Mouse (Mus musculus) stomach, embryonic 16.5 days (tissue): ENCODE measurements at regions not wholly inside any gene's neighbourhood (a gene's known extent, or its start where the extent isn't known, plus 50 kb on each side); places are given as distances from the start of the nearest gene placed in this dataset.

ENCODE experiments used
- ATAC-seq: fragments of 200-750 bp; cut with Nextera tagmentation; 2 replicates; pipeline ENCODE4 v1.8.0; 2017; ENCODE audit warnings: moderate number of reproducible peaks, moderate TSS enrichment; ENCODE audit not compliant: insufficient read depth, low FRiP score
- H3K27ac ChIP-seq: fragments of 300-500 bp; sonication (generic); 2 replicates; pipeline ENCODE4 v1.5.1; 2014; ENCODE audit warnings: low read length
- H3K27me3 ChIP-seq: fragments of 300-500 bp; sonication (generic); 2 replicates; pipeline ENCODE4 v1.6.1; 2014; ENCODE audit warnings: low read length, control low read depth, mixed read lengths; ENCODE audit not compliant: control insufficient read depth, insufficient read depth
- H3K36me3 ChIP-seq: fragments of 300-500 bp; sonication (generic); 2 replicates; pipeline ENCODE4 v1.6.1; 2014; ENCODE audit warnings: low read length; ENCODE audit not compliant: control insufficient read depth, insufficient read depth
- H3K4me1 ChIP-seq: fragments of 300-500 bp; sonication (generic); 2 replicates; pipeline ENCODE4 v1.6.1; 2014; ENCODE audit warnings: low read length, control low read depth, mixed read lengths; ENCODE audit not compliant: control insufficient read depth, insufficient read depth
- H3K4me2 ChIP-seq: fragments of 300-500 bp; sonication (generic); 2 replicates; pipeline ENCODE4 v1.6.1; 2014; ENCODE audit warnings: low read depth, low read length, mixed read lengths
- H3K4me3 ChIP-seq: fragments of 300-500 bp; sonication (generic); replicated peaks from 2 replicates; pipeline ENCODE4 v1.5.1; 2014; ENCODE audit warnings: mild to moderate bottlenecking, low read length
- H3K9ac ChIP-seq: fragments of 300-500 bp; sonication (generic); 2 replicates; pipeline ENCODE4 v1.6.1; 2014; ENCODE audit warnings: low read length
- H3K9me3 ChIP-seq: fragments of 300-500 bp; sonication (generic); replicated peaks from 2 replicates; pipeline ENCODE4 v1.6.1; 2016; ENCODE audit warnings: low read length, control low read depth; ENCODE audit not compliant: control insufficient read depth
- WGBS: fragments of 180-500 bp; shearing (Covaris S2); extraction: QIAGEN DNeasy Blood & Tissue Kit; methylation state at CpG from one replicate; pipeline ENCODE4 v1.1.7; 2014; 5-methylcytosine and 5-hydroxymethylcytosine counted together

DNA sequence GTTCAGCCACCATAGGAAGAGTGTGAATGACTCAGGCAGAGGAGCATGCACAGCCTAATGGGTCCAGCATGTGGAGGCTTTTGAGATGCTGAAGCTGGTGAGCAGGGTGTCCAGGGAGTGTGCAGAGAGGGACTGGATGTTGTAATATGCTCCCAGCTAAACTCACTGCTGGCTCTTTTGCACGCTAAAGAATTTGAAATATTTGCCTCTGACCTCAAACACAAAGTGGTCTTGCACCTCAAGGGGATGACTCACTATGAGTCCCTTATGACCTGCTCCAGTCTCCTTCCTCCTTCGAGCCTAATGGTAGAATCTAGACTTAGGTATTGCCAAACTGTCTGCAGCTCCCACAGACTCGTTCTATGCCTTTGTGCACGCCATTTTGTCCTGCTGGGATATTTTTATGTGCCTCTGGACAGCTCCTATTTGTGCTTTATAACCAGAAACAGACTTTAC lies 55.0 kb upstream of the Slit3 start:
- no peak for ATAC-seq
- Histone ChIP-seq H3K27ac (no peak overlapping the region), H3K9me3 (no peaks in the 10 kb centered on the region), H3K4me1 (no peaks in the 10 kb centered on the region), H3K9ac (no peak overlapping the region), H3K4me3 (no peak overlapping the region), H3K4me2 (no peak overlapping the region), H3K27me3 (no peaks in the 10 kb centered on the region), H3K36me3 (no peaks in the 10 kb centered on the region)
- 38% methylated on average over 4 of the region's 4 CpGs for WGBS

DNA sequence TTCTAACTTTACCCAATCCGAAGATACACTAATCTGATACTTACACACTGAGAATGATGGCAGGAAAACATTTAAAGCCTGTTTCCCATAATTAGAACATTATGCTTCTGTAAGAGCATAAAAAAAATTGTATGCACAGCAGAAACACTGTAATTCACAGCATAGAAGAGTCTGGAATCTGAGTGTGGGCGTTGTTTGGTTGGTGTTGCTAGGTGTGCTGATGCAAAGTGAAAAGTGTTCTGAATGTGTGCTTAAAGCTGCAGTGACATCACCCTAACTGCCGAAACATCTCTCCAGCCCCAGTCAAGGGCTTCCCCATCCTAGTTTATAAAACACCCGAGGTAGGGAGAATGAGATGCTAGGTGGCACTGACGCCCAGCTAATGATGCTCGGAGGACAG lies 63.2 kb upstream of the Slit3 start:
- Histone ChIP-seq H3K4me3 (no peak overlapping the region), H3K27ac (no peak overlapping the region), H3K4me1 (no peaks in the 10 kb centered on the region), H3K27me3 (no peaks in the 10 kb centered on the region), H3K9me3 (no peaks in the 10 kb centered on the region), H3K36me3 (no peaks in the 10 kb centered on the region), H3K4me2 (no peak overlapping the region), H3K9ac (no peak overlapping the region)
- WGBS = 80% methylated on average over 6 of the region's 6 CpGs
- ATAC-seq = no peak

DNA sequence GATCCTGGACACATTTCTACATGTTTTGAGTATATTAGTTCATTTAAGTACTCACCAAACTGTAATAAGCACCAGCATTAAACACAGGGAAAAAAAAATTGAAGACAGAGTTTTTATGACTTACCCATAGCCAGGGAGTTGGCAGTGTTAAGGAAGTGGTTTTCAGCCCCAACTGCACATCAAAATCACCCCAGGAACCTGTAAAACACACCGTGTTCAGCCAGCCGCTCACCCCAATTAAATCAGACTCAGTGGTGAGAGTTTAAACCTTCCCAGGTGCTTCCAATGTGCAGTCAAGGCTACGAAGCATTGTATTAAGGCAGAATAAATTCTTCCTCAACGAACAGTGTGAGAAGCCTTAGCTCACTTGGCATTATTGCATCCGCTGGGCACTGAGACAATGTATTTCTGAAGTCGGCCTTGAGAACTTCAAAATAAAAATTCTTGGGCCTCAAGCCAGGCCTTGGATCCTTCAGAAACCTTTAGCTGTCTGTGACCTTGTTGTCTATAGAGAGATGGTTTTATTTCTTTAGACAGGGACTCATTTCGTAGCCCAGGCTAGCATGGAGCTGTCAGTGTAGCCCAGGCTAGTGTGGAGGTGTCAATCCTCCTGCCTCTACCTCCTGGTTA lies 65.4 kb upstream of the Slit3 start:
- no peak for ATAC-seq

DNA sequence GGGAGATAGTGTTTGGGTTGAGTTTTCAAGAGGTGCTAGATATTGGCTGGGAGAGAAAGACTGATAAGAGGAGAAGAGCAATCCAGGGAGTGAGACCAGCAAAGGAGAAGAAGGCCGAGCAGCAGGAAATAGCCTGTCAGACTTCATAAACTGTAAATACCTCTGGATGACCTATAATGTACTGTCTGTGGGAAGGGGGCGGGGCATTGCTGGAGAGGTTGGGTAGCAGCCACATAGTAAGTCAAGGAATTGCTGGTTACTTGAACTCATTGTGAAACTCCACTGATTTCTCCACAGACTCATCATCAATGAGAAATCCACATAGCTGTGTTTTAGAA lies 67.4 kb upstream of the Slit3 start:
- H3K27me3 ChIP-seq = no peaks in the 10 kb centered on the region
- no peaks in the 10 kb centered on the region for H3K9me3 ChIP-seq
- ATAC-seq = no peak
- no peaks in the 10 kb centered on the region for H3K4me1 ChIP-seq
- H3K4me2 ChIP-seq = no peak overlapping the region
- no peak overlapping the region for H3K4me3 ChIP-seq
- no peak overlapping the region for H3K27ac ChIP-seq
- H3K36me3 ChIP-seq = no peaks in the 10 kb centered on the region
- H3K9ac ChIP-seq = no peak overlapping the region
- WGBS = 40% methylated on average over 2 of the region's 2 CpGs

More for the DNA sequence above, 65.4 kb upstream of the Slit3 start:
- H3K36me3 ChIP-seq = no peaks in the 10 kb centered on the region
- no peak overlapping the region for H3K27ac ChIP-seq
- no peaks in the 10 kb centered on the region for H3K4me1 ChIP-seq
- H3K4me3 ChIP-seq = no peak overlapping the region
- H3K4me2 ChIP-seq = no peak overlapping the region
- H3K27me3 ChIP-seq = no peaks in the 10 kb centered on the region
- 85% methylated on average over 7 of the region's 7 CpGs for WGBS
- no peak overlapping the region for H3K9ac ChIP-seq
- no peaks in the 10 kb centered on the region for H3K9me3 ChIP-seq

DNA sequence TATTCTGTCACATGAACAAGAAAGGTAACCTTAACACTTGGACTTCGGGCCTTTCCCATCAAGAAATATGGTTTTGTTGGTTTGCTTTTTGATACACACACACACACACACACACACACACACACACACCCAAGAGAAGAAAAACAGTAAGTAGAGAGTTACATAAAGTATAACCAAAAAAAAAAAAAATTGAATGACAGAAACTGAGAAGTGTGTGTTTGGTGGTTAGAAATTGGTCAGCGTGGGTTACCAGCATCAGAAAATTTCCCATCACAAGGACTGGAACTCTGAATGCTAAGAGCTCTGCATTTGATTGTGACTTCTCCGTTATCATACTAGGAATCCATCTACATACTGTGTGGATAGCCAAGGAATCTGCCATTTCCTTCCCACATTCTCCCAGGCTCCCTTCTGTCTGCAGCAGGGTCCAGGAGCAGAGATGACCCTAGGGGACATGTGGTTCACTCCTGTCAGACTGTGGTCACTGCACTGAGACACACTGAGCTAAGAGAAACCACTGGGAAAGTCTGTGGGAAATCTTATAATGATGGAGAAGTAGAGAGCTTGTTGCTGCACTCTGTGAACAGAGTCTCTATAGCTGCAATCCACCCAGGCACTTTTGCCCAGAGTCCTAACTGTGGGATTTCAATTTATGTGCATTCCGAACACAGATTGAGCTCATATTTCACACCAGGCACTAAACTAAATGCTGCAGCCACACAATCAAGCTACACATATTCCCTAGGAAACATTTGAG lies 68.0 kb upstream of the Slit3 start:
- no peak overlapping the region for H3K27ac ChIP-seq
- no peak overlapping the region for H3K9ac ChIP-seq
- no peak for ATAC-seq
- 73% methylated on average over 4 of the region's 4 CpGs for WGBS
- no peak overlapping the region for H3K4me2 ChIP-seq
- no peaks in the 10 kb centered on the region for H3K27me3 ChIP-seq
- no peaks in the 10 kb centered on the region for H3K4me1 ChIP-seq
- H3K4me3 ChIP-seq = no peak overlapping the region
- H3K36me3 ChIP-seq = no peaks in the 10 kb centered on the region
- no peaks in the 10 kb centered on the region for H3K9me3 ChIP-seq

DNA sequence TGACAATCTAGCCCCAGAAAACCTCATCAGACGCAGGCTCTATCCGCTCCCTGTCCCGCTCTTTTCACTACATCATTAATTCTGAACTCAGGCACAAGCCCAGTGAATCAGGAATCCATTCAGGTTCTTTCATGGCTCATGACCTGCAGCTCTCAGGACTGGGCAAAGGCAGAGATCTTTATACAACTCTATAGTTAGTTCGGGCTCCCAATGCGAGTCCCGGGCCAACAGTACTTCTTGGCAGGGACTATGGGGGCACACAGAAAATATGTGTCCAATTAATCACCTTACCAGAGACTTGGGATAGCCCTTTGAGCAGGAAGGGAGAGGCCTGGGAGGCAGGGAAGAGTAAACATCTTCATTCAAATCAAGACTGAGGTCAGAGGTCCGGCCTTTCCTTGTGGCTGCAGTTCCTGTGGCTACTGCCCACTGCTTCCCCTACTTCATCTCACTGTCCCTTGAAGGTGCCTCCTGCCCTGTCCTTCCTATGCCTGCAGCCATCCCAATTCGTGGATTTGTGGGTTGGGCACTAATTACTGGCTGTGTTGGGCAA lies 71.3 kb upstream of the Slit3 start:
- 68% methylated on average over 8 of the region's 8 CpGs for WGBS
- H3K4me3 ChIP-seq = no peak overlapping the region
- no peak overlapping the region for H3K9ac ChIP-seq
- no peaks in the 10 kb centered on the region for H3K36me3 ChIP-seq
- ATAC-seq = no peak
- no peak overlapping the region for H3K4me2 ChIP-seq
- H3K4me1 ChIP-seq = no peaks in the 10 kb centered on the region
- no peak overlapping the region for H3K27ac ChIP-seq
- no peaks in the 10 kb centered on the region for H3K27me3 ChIP-seq
- H3K9me3 ChIP-seq = no peaks in the 10 kb centered on the region

DNA sequence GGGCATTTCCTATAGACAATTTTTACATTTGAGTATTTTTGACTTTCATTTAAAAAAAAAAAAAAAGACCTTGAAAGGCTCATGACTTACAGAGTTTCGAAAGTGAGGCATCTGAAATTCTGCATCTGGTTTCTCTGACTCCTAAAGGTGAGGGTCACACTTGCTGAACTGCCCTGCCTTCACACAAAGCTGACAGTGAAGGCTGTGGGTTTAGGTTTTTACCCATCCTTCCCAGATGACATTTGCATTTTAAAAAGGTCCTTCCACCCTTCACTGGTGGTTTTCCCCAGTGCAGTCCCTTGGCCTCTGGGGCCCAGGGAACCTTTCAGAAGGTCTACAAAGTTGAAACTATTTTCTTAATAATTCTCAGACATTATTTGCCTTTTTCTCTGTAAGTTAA lies 76.4 kb upstream of the Slit3 start:
- Histone ChIP-seq H3K27ac (no peak overlapping the region), H3K4me2 (no peak overlapping the region), H3K27me3 (no peaks in the 10 kb centered on the region), H3K4me3 (no peak overlapping the region), H3K9me3 (no peaks in the 10 kb centered on the region), H3K4me1 (no peaks in the 10 kb centered on the region), H3K36me3 (no peaks in the 10 kb centered on the region), H3K9ac (no peak overlapping the region)
- WGBS = 66% methylated on average over 1 of the region's 1 CpGs
- no peak for ATAC-seq

DNA sequence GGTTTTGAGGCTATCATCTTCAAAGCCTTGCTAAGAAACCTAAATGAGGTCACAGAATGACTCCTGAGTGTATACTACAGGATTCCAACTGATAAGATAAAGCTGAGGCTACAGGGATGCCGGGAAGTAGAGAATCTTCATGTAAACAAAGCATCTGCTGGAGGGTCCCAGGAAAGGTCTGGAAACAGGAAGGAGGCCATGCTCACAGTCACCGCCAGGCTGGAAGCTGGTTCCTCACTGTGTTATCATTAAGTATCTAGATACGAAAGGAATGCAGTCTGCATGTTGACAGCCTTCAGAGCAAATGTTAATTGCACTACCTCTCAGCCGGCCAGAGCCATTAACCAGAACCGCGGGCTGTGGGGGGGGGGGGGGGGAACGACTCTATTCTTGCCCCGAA lies 96.6 kb upstream of the Slit3 start:
- no peak for ATAC-seq
- H3K9me3 ChIP-seq = no peaks in the 10 kb centered on the region
- WGBS = 3% methylated on average over 8 of the region's 8 CpGs
- H3K4me3 ChIP-seq = no peak overlapping the region
- H3K9ac ChIP-seq = no peak overlapping the region
- H3K36me3 ChIP-seq = no peaks in the 10 kb centered on the region
- H3K27ac ChIP-seq = no peak overlapping the region
- H3K4me2 ChIP-seq = peak overlapping the region; percentile 26
- H3K4me1 ChIP-seq = peaks cover 2% of the 10 kb centered on the region; the same call in 1 of the 2 replicates
- no peaks in the 10 kb centered on the region for H3K27me3 ChIP-seq

DNA sequence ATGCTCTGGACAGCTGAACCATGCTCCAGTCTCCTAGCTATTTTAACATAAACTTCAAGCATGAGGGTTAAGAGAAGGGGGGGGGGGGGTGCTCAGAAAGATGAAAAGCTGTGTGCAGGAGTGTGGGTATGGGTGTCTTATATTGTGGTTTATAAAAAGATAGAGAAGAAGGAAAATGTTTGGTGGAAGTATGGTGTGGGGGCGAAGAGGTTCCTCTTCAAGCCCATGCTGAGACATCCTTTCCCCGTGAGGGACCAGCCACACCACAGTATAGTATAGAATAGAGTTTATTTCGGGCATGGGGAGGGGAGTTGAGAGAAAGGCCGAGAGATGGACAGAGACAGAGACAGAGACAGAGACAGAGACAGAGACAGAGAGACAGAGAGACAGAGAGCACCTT lies 97.2 kb upstream of the Slit3 start:
- ATAC-seq = no peak
- no peak overlapping the region for H3K27ac ChIP-seq
- WGBS = 82% methylated on average over 4 of the region's 4 CpGs

More for the DNA sequence above, 97.2 kb upstream of the Slit3 start:
- no peaks in the 10 kb centered on the region for H3K36me3 ChIP-seq
- H3K4me3 ChIP-seq = no peak overlapping the region
- no peak overlapping the region for H3K4me2 ChIP-seq
- peaks cover 2% of the 10 kb centered on the region; the same call in 1 of the 2 replicates for H3K4me1 ChIP-seq
- H3K9ac ChIP-seq = no peak overlapping the region
- no peaks in the 10 kb centered on the region for H3K27me3 ChIP-seq
- no peaks in the 10 kb centered on the region for H3K9me3 ChIP-seq
